Mouse (Mus musculus): Measurements from ENCODE around the gene Eif5a2. TPM values are rescaled to one million over a fixed set of nuclear protein-coding genes. Genes with fewer than 3 reads are reported as not detected.

Eif5a2 gene
- total RNA-seq (2023): 1 to 10 TPM; 4.2 to 5.3 TPM

GRCm38 (mm10) chr3:28780994-28781393 lies at the start of gene Eif5a2:
Eif5a2 (plus strand) TSS chr3:28781276.

GRCm38 (mm10) chr3:28805301-28806097 lies 24.4 kb downstream of the Eif5a2 start, which contains the start of gene Rpl22l1:
Rpl22l1 (plus strand) TSS chr3:28805436.

Other genes starting within 250 kb of the Eif5a2 start
- not detected for gene Slc2a2, start 83.4 kb upstream of the Eif5a2 start, total RNA-seq (2023)
- 100 to 1,000 TPM; 386 to 417 TPM for gene Rpl22l1, start 24.2 kb downstream of the Eif5a2 start, total RNA-seq (2023)
- gene Gm1527, start 111.3 kb downstream of the Eif5a2 start, total RNA-seq (2023): not detected